Mouse (Mus musculus) lung, adult 2 months (tissue): ENCODE measurements at regions not wholly inside any gene's neighbourhood (a gene's known extent, or its start where the extent isn't known, plus 50 kb on each side); places are given as distances from the start of the nearest gene placed in this dataset.

Experiments
- DNase-seq: peaks from one replicate; pipeline ENCODE4 v3.0.0; 2022
- H3K4me1 ChIP-seq: fragments of 200-500 bp; 2 replicates; pipeline ENCODE4 v1.6.1; 2011; ENCODE audit warnings: low read length; ENCODE audit not compliant: control insufficient read depth, insufficient read depth
- H3K4me3 ChIP-seq: fragments of 200-500 bp; replicated peaks from 2 replicates; pipeline ENCODE3; 2011; ENCODE audit warnings: low read depth, mild to moderate bottlenecking, control low read depth, low read length; ENCODE audit errors: extremely low read depth
- CTCF ChIP-seq: fragments of 200-500 bp; IDR thresholded peaks from 2 replicates; pipeline ENCODE4 v1.5.1; 2011; ENCODE audit warnings: mild to moderate bottlenecking, low read length, control low read depth; ENCODE audit not compliant: insufficient read depth
- POLR2A ChIP-seq: fragments of 200-500 bp; IDR thresholded peaks from 2 replicates; pipeline ENCODE4 v1.6.1; 2011; ENCODE audit warnings: low read depth, mild to moderate bottlenecking, control low read depth, low read length, borderline replicate concordance; ENCODE audit errors: extremely low read depth
- WGBS: fragments of 180-500 bp; shearing (Covaris S2); methylation state at CpG from one replicate; pipeline ENCODE4 v1.1.7; 2018; 5-methylcytosine and 5-hydroxymethylcytosine counted together

- DNase-seq: peak; percentile 31
- 6% methylated on average over 9 of the region's 9 CpGs for WGBS
- no peak for TF ChIP-seq CTCF
- TF ChIP-seq POLR2A: no peak
- Histone ChIP-seq H3K4me1 (peaks cover 4% of the 10 kb centered on the region), H3K4me3 (peak overlapping the region; percentile 93)
These were observed 55.5 kb upstream of the Tnrc6c start for GRCm38 (mm10) chr11:117598610-117599009.

DNA sequence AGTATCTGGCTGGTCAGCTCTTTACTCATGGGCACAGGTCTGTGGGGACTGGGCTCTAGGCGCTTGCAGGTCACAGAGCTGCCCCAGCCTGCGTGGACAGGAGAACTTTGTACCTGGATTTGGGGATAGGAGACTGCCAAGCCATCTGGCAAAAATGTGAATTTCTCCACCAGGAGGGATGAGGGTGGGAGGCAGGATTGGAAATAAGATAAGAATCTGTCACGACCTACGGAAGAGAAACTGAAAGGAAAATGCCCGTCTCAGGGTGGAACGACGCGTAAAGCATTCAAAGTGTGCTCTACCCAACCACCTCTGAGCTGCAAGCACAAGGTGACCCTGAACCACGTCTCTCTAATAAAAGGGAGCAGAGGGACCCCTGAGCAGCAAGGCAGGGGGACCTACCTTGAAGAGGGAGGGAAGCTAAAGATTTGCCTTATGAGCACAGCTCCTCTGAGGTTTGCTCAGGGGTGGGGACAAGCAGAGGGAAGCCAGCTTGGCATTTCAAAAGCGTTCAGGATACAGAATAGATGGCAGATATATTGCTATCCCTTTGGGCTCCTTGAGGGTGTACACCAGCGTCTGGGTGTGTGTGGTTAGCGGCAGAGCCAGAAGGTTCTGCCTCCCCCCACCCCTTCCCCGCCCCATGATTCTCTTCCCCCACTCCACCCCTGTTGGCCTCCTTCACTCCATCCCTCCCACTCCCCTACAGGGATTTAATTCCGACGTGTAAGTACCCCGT is 54.9 kb upstream of the Tnrc6c start:
- Histone ChIP-seq H3K4me1 (peaks cover 4% of the 10 kb centered on the region), H3K4me3 (peak overlapping the region; percentile 93)
- no peak for TF ChIP-seq CTCF
- TF ChIP-seq POLR2A: peak; percentile 20; the same call in 1 of the 2 replicates
- 5% methylated on average over 16 of the region's 16 CpGs for WGBS
- DNase-seq: peak; percentile 45

- DNase-seq: no peak
- peaks cover 4% of the 10 kb centered on the region for H3K4me1 ChIP-seq
- TF ChIP-seq POLR2A (no peak), CTCF (no peak)
These were observed 54.3 kb upstream of the Tnrc6c start for GRCm38 (mm10) chr11:117599788-117600263.

DNA sequence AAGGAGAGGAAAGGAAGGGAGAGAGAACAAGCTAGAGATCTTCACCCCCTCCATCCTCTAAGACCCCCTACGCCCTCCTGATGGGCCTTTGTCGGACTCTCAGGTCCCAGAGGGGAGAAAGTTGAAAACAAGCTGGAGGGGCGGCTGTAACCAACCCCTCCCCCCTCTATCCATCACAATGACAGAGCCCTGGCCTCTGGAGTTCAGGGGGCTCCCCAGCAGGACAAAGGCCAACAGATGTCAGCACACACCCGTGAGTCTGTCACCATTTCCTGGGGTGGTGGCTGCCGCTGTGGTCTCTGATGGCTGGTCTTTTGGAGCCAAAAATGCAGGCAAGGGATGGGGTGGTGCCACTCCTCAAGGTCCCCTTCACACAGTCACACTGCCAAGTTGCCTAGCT is 52.9 kb upstream of the Tnrc6c start:
- WGBS: 46% methylated on average over 5 of the region's 5 CpGs
- no peak for DNase-seq
- no peak for TF ChIP-seq CTCF
- TF ChIP-seq POLR2A: no peak

More at GRCm38 (mm10) chr11:117599788-117600263, 54.3 kb upstream of the Tnrc6c start:
- peak overlapping the region; percentile 93 for H3K4me3 ChIP-seq
- 28% methylated on average over 14 of the region's 14 CpGs for WGBS

DNA sequence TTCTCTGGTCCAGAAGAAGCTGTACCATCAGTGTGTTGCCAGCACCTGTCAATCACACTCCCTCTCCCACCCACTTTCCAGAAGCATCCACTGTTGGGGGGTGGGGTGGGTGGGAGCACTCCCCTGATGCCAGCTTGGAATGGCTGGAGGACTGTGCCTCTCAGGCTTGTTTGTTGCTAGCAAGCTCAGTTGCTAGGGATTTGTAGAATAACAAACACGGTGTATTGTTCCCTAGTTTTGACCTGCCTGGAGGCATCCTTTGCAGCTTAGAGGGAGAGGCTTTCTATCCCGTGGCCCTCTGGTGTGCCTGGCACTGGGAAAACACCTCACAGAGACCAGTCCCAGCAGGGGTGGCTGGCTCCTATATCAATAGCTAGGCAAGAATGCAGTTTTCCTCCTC is 50.1 kb upstream of the Tnrc6c start:
- 44% methylated on average over 2 of the region's 2 CpGs for WGBS
- H3K4me1 ChIP-seq: no peaks in the 10 kb centered on the region; the same call in 1 of the 2 replicates
- TF ChIP-seq POLR2A (no peak), CTCF (no peak)
- DNase-seq: no peak
- H3K4me3 ChIP-seq: no peak overlapping the region

More for the DNA sequence above, 52.9 kb upstream of the Tnrc6c start:
- Histone ChIP-seq H3K4me1 (peaks cover 4% of the 10 kb centered on the region), H3K4me3 (no peak overlapping the region)
